Mouse (Mus musculus): ENCODE measurements at regions not wholly inside any gene's neighbourhood (a gene's known extent, or its start where the extent isn't known, plus 50 kb on each side); places are given as distances from the start of the nearest gene placed in this dataset.

DNA sequence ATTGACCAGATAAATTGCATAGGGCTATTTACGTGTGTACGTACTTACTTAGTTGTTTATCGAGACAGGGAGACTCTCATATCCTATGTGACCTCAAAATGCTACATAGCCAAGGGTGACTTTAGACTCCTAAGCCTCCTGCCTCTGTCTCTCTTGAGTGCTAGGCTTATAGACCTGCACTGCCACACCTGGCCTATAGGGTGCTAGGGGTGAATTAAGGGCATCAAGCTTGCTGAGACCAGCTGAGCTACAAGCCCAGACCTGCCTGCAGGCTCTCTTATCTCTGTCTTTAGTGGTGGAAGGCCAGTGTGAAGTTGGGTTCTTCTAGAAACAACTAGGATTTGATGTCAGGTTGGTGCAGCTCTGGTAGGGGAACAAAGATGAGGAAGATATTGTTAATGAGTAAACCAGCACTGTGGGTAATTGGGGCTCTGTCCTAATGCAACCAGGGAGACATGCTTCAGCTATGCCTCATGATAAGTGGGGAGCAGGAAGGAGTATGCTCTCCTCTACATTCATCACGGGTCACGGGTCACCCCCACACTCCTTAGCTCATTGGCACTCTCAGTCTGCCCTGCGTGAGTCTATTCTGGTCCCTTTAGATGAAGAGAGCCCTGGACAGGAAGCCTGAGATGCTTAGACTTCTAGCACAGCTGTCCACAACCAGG, 387.8 kb downstream of the Med13l start:
- intact Hi-C loops (cut with DNase I), result loop anchor here (2.0 kb wide), 1 partner anchor 67 kb away; no protein-coding TSS in a partner anchor
- 92% methylated on average over 6 of the region's 6 CpGs for whole genome bisulfite sequencing
- no peak overlapping the region for H3K27ac ChIP-seq

GRCm38 (mm10) chr5:118951067-118951466, 390.6 kb downstream of the Med13l start:
- H3K4me1 ChIP-seq (ENCODE audit: control insufficient read depth, insufficient read depth, low read length), result peaks cover 9% of the 10 kb centered on the region
- DNase-seq, result peak; percentile 56 to 78
- H3K9ac ChIP-seq (ENCODE audit: low read depth, low read length), result no peak overlapping the region
- intact Hi-C loops (cut with DNase I), result loop anchor here (1.0 to 5.0 kb wide), 3 partner anchors 30 to 721 kb away; partner anchors contain the start of gene Tbx3
- no peaks in the 10 kb centered on the region for H3K79me2 ChIP-seq (replicated peaks; ENCODE audit: control insufficient read depth, insufficient read depth, low read length)
- H3K36me3 ChIP-seq (ENCODE audit: control insufficient read depth, insufficient read depth, low read length), result no peaks in the 10 kb centered on the region
- H3K4me3 ChIP-seq, result no peak overlapping the region; the same call in 1 of the 2 replicates
- no peak for TF ChIP-seq POLR2A (IDR thresholded peaks at IDR 0.05; ENCODE audit: insufficient read depth, low read depth, low read length)
- TF ChIP-seq EP300 (IDR thresholded peaks at IDR 0.05; ENCODE audit: insufficient read depth, low read depth, low read length), result peak; percentile 82
- peak overlapping the region; percentile 76 for H3K27ac ChIP-seq
- no peaks in the 10 kb centered on the region for H3K27me3 ChIP-seq (ENCODE audit: control insufficient read depth, insufficient read depth, low read length)
- 41% methylated on average over 7 of the region's 7 CpGs for WGBS

More for the DNA sequence above, 387.8 kb downstream of the Med13l start:
- Histone ChIP-seq H3K4me3 (no peak overlapping the region), H3K27me3 (ENCODE audit: control insufficient read depth, insufficient read depth, low read length) (no peaks in the 10 kb centered on the region), H3K79me2 (replicated peaks; ENCODE audit: control insufficient read depth, insufficient read depth, low read length) (no peaks in the 10 kb centered on the region), H3K9ac (ENCODE audit: low read depth, low read length) (no peak overlapping the region), H3K4me1 (ENCODE audit: control insufficient read depth, insufficient read depth, low read length) (peaks cover 9% of the 10 kb centered on the region), H3K36me3 (ENCODE audit: control insufficient read depth, insufficient read depth, low read length) (no peaks in the 10 kb centered on the region)
- DNase-seq, result no peak
- TF ChIP-seq CTCF (IDR thresholded peaks at IDR 0.05) (no peak), EP300 (IDR thresholded peaks at IDR 0.05; ENCODE audit: insufficient read depth, low read depth, low read length) (no peak), POLR2A (IDR thresholded peaks at IDR 0.05; ENCODE audit: insufficient read depth, low read depth, low read length) (no peak)

- intact Hi-C loops (cut with DNase I), result no loop called here
- H3K27ac ChIP-seq, result no peak overlapping the region
- no peak overlapping the region for H3K9ac ChIP-seq (ENCODE audit: low read depth, low read length)
- H3K4me3 ChIP-seq, result no peak overlapping the region
- H3K79me2 ChIP-seq (replicated peaks; ENCODE audit: control insufficient read depth, insufficient read depth, low read length), result no peaks in the 10 kb centered on the region
- no peaks in the 10 kb centered on the region for H3K27me3 ChIP-seq (ENCODE audit: control insufficient read depth, insufficient read depth, low read length)
- WGBS, result 89% methylated on average over 21 of the region's 21 CpGs
- H3K4me1 ChIP-seq (ENCODE audit: control insufficient read depth, insufficient read depth, low read length), result no peaks in the 10 kb centered on the region
- H3K36me3 ChIP-seq (ENCODE audit: control insufficient read depth, insufficient read depth, low read length), result no peaks in the 10 kb centered on the region
- TF ChIP-seq CTCF (IDR thresholded peaks at IDR 0.05), result no peak
- no peak for TF ChIP-seq POLR2A (IDR thresholded peaks at IDR 0.05; ENCODE audit: insufficient read depth, low read depth, low read length)
- no peak for DNase-seq
Measured at GRCm38 (mm10) chr5:118960521-118961001, 400.1 kb downstream of the Med13l start.

DNA sequence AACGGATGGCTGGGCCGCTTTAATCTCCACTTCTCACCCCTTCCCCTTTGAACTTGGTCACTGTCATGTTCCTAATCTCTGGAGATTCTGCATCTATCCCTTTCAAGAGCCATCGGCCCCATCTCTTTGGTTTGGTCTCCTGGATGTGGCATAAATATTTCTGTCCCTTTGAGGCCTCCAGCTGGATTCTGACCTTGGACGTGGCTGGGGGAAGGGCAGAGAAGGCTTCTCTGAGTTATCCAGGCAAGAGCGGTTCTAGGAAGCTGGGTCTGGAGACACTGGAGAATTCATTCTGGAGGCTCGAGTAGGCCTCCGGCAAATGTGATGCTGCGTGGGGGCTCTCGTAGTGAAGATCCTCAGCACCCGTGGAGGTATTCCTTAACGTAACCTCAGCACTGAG, 400.6 kb downstream of the Med13l start:
- H3K9ac ChIP-seq (ENCODE audit: low read depth, low read length), result no peak overlapping the region
- no peaks in the 10 kb centered on the region for H3K79me2 ChIP-seq (replicated peaks; ENCODE audit: control insufficient read depth, insufficient read depth, low read length)
- no peaks in the 10 kb centered on the region for H3K4me1 ChIP-seq (ENCODE audit: control insufficient read depth, insufficient read depth, low read length)
- no peak for DNase-seq
- TF ChIP-seq EP300 (IDR thresholded peaks at IDR 0.05; ENCODE audit: insufficient read depth, low read depth, low read length), result no peak
- TF ChIP-seq CTCF (IDR thresholded peaks at IDR 0.05), result no peak
- no peak for TF ChIP-seq POLR2A (IDR thresholded peaks at IDR 0.05; ENCODE audit: insufficient read depth, low read depth, low read length)
- no peaks in the 10 kb centered on the region for H3K27me3 ChIP-seq (ENCODE audit: control insufficient read depth, insufficient read depth, low read length)
- H3K36me3 ChIP-seq (ENCODE audit: control insufficient read depth, insufficient read depth, low read length), result no peaks in the 10 kb centered on the region
- H3K4me3 ChIP-seq, result no peak overlapping the region
- intact Hi-C loops (cut with DNase I), result no loop called here
- 83% methylated on average over 11 of the region's 11 CpGs for WGBS
- H3K27ac ChIP-seq, result no peak overlapping the region

DNA sequence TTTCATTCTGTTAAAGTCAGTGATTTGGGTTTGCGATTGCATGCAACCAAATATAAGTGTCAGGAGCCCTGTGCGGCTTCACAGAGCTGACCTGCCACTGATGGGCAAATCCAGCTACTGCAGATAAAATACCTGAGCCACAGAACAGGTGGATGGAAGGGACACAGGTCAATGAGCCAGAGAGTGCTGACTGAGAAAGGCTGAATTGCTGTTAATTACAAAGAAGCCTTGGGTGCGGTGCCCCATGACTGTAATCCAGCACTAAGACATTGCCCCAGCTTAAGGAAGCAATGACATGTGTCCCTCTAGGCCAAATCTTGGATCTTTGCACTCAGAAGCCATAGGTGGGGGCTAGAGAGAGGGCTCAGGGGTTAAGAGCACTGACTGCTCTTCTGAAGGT, 401.7 kb downstream of the Med13l start:
- no peak for DNase-seq
- no peak for TF ChIP-seq EP300 (IDR thresholded peaks at IDR 0.05; ENCODE audit: insufficient read depth, low read depth, low read length)
- no peak for TF ChIP-seq POLR2A (IDR thresholded peaks at IDR 0.05; ENCODE audit: insufficient read depth, low read depth, low read length)
- TF ChIP-seq CTCF (IDR thresholded peaks at IDR 0.05), result no peak
- intact Hi-C loops (cut with DNase I), result no loop called here
- H3K4me3 ChIP-seq, result no peak overlapping the region
- no peaks in the 10 kb centered on the region for H3K27me3 ChIP-seq (ENCODE audit: control insufficient read depth, insufficient read depth, low read length)
- no peaks in the 10 kb centered on the region for H3K79me2 ChIP-seq (replicated peaks; ENCODE audit: control insufficient read depth, insufficient read depth, low read length)
- no peak overlapping the region for H3K27ac ChIP-seq
- WGBS, result 96% methylated on average over 3 of the region's 3 CpGs
- no peak overlapping the region for H3K9ac ChIP-seq (ENCODE audit: low read depth, low read length)
- no peaks in the 10 kb centered on the region for H3K36me3 ChIP-seq (ENCODE audit: control insufficient read depth, insufficient read depth, low read length)
- H3K4me1 ChIP-seq (ENCODE audit: control insufficient read depth, insufficient read depth, low read length), result peaks cover 3% of the 10 kb centered on the region; the same call in 1 of the 2 replicates

- Histone ChIP-seq H3K4me3 (no peak overlapping the region), H3K27ac (no peak overlapping the region), H3K36me3 (ENCODE audit: control insufficient read depth, insufficient read depth, low read length) (no peaks in the 10 kb centered on the region), H3K9ac (ENCODE audit: low read depth, low read length) (no peak overlapping the region), H3K4me1 (ENCODE audit: control insufficient read depth, insufficient read depth, low read length) (peaks cover 10% of the 10 kb centered on the region), H3K79me2 (replicated peaks; ENCODE audit: control insufficient read depth, insufficient read depth, low read length) (no peaks in the 10 kb centered on the region), H3K27me3 (ENCODE audit: control insufficient read depth, insufficient read depth, low read length) (no peaks in the 10 kb centered on the region)
- intact Hi-C loops (cut with DNase I), result no loop called here
- DNase-seq, result peak in 1 of 2 experiments; percentile 18
- TF ChIP-seq CTCF (IDR thresholded peaks at IDR 0.05), result no peak
- no peak for TF ChIP-seq POLR2A (IDR thresholded peaks at IDR 0.05; ENCODE audit: insufficient read depth, low read depth, low read length)
- no peak for TF ChIP-seq EP300 (IDR thresholded peaks at IDR 0.05; ENCODE audit: insufficient read depth, low read depth, low read length)
- WGBS, result 64% methylated on average over 3 of the region's 3 CpGs
Measured at GRCm38 (mm10) chr5:118963001-118963400, 402.5 kb downstream of the Med13l start.

Data from heart, adult 2 months (tissue).